Mouse (Mus musculus): ENCODE data around the gene Sipa1l1.

DNA sequence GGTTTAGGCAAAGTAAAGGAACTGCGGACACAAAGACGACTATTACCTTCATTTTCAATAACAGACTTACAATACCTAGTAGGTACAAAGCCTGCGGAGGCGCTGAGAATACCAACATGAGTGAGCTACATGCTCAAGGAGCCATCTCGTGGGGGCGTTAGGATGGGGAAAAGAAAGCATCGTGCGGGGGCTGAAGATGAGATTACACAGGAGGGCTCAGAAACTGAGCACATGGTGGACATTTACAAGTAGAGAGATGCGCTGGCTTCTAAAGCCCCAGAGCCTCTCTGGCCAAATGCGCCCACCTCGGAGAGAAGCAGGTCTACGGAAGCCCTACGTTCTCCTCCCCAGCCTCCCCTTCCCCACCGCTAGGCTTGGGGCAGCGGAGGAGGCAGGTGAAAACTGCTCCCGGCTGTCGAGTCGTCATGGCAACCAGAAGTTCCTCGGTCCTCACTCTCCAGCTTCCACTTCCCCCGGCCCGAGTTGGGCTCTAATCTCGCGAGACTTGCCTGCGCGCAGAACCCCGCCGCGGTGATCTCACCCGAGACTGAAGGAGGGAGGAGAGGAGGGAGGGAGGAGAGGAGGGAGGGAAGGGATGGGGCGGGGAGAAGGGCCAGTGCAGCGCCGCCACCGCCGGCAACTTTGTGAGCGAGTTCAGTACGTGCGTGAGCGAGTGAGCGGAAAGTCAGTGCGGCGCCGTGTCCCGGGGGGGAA is at the start of gene Sipa1l1:
- TF ChIP-seq CTCF (IDR thresholded peaks at IDR 0.05; ENCODE audit: borderline replicate concordance, insufficient read depth, low read length) = peak; percentile 5; the same call in 1 of the 2 replicates
- peak; percentile 88 for TF ChIP-seq POLR2A (IDR thresholded peaks at IDR 0.05; ENCODE audit: low read depth, low read length)

All from embryonic fibroblast, embryonic 13.5 days (primary cell).